Mouse (Mus musculus): ENCODE results near the gene Gm20388.

DNA sequence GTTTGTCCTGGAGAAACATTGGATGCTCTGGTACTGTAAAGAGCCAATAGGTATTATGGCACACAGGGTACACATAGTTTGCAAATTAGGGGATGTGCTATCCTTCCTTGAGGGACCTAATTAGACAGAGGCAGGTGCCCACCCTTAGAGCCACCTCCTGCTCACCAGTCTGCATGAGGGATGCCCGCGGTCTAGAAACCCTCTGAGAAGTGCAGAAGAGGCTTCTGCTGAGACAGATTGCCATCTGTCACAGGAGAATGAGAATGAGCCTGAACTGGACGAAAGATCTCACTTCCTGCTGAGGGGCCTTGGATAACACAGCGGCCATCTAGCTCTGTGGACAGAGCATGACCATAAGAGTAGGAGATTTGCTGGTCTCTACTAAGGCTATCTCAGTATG is 3002.2 kb downstream of the Gm20388 start:
- TF ChIP-seq POLR2A (IDR thresholded peaks at IDR 0.05; ENCODE audit: extremely low read depth, insufficient read depth, low read length): no peak
- TF ChIP-seq CTCF (IDR thresholded peaks at IDR 0.05; ENCODE audit: extremely low read depth, insufficient read depth, low read length): no peak

Measured in cortical plate, adult 2 months (tissue).